Mouse (Mus musculus): Measurements from ENCODE around the gene Fndc3b.

DNA sequence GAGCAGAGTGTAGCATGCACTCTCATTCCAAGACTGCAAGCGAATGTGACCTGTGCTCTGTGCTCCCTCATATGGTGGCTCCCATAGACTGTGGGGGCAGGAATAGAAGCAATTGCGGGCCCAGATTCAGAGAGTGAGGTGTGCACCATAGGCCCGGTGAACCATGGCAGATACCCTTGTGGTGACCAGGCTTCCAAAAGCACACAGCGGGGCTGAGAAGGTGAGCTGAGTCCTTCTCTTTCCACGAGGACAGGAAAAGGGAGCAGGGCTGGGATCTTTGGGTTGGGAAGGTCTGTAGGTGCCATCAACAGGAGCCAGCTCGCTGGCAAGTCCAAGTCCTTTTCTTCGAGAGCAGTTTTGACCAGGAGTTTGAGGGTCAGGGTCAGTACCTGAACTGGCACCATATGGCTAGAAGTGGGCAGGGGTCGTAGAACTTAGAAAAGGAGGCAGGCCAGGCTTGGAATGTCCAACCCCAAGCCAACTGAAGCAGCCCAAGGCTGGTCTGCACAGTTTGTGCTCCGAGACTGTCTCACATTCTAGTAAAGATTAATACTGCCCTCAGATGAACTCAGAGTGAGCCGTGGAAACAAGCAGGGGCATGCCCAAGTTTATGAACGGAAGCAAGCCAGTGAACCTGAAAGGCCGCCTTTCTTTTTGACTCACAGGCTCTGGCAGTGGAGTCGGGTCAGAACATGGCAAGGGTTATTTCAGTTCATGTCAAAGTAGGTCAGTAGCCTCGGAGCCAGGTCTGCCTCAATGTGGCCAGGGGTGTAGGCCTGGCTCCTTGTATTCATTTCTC lies 237.1 kb downstream of the Fndc3b start:
- no peak for TF ChIP-seq EP300 (optimal IDR thresholded peaks at IDR 0.05)
- TF ChIP-seq CTCF (IDR thresholded peaks at IDR 0.05; ENCODE audit: low read depth) = no peak
